Mouse (Mus musculus) ovary, postnatal 10 days (tissue): ENCODE results near the gene Notum.

Experiments used
- DNase-seq: peaks from one replicate; pipeline ENCODE4 v3.0.0; 2022; ENCODE audit warnings: low spot score

Notum gene

GRCm38 (mm10) chr11:120661076-120661460, at the start of gene Notum:
Gene Notum, minus strand, starts transcription at chr11:120661175.
- no peak for DNase-seq

- no peak for DNase-seq
These were observed 49.7 kb upstream of the Notum start for GRCm38 (mm10) chr11:120710672-120711071.

GRCm38 (mm10) chr11:120709551-120709950, 48.6 kb upstream of the Notum start:
- DNase-seq = no peak

GRCm38 (mm10) chr11:120707969-120708368, 47.0 kb upstream of the Notum start:
- DNase-seq = no peak

GRCm38 (mm10) chr11:120707225-120707624, 46.2 kb upstream of the Notum start:
- DNase-seq = no peak

- no peak for DNase-seq
These were observed 45.1 kb upstream of the Notum start for GRCm38 (mm10) chr11:120706120-120706519.

- no peak for DNase-seq
These were observed 43.7 kb upstream of the Notum start for GRCm38 (mm10) chr11:120704486-120705325.

- DNase-seq = no peak
These were observed 42.9 kb upstream of the Notum start for GRCm38 (mm10) chr11:120703696-120704454.

- no peak for DNase-seq
These were observed 36.8 kb upstream of the Notum start for GRCm38 (mm10) chr11:120697741-120698140.

GRCm38 (mm10) chr11:120696568-120696967, 35.6 kb upstream of the Notum start:
- DNase-seq = no peak

- DNase-seq = no peak
These were observed 34.7 kb upstream of the Notum start for GRCm38 (mm10) chr11:120695641-120696040.

GRCm38 (mm10) chr11:120695184-120695583, 34.2 kb upstream of the Notum start:
- DNase-seq = no peak

GRCm38 (mm10) chr11:120693461-120693860, 32.5 kb upstream of the Notum start:
- no peak for DNase-seq

GRCm38 (mm10) chr11:120692471-120693011, 31.6 kb upstream of the Notum start:
- DNase-seq = no peak

GRCm38 (mm10) chr11:120689365-120689764, 28.4 kb upstream of the Notum start:
- DNase-seq = no peak

- no peak for DNase-seq
These were observed 25.8 kb upstream of the Notum start for GRCm38 (mm10) chr11:120686650-120687272.

- no peak for DNase-seq
These were observed 23.7 kb upstream of the Notum start for GRCm38 (mm10) chr11:120684660-120685059.

GRCm38 (mm10) chr11:120684086-120684485, 23.1 kb upstream of the Notum start:
- DNase-seq = no peak

- no peak for DNase-seq
These were observed 22.6 kb upstream of the Notum start for GRCm38 (mm10) chr11:120683536-120683935.

GRCm38 (mm10) chr11:120682683-120683082, 21.7 kb upstream of the Notum start:
- DNase-seq = no peak

GRCm38 (mm10) chr11:120679909-120680308, 18.9 kb upstream of the Notum start:
- no peak for DNase-seq

GRCm38 (mm10) chr11:120676951-120677350, 16.0 kb upstream of the Notum start:
- no peak for DNase-seq
